Mouse (Mus musculus) liver, embryonic 13.5 days (tissue): Measurements from ENCODE around the gene Nt5c1b. TPM values are rescaled to one million over a fixed set of nuclear protein-coding genes. Genes with fewer than 3 reads are reported as not detected.

Experiments
- ATAC-seq: fragments of 200-750 bp; cut with Nextera tagmentation; 2 replicates; pipeline ENCODE4 v1.8.0; 2017; ENCODE audit warnings: low read depth, mild to moderate bottlenecking, moderate number of reproducible peaks, moderate library complexity
- DNase-seq: peaks from one replicate; pipeline ENCODE4 v3.0.0; 2022
- H3K27ac ChIP-seq: fragments of 300-500 bp; sonication (generic); 2 replicates; pipeline ENCODE4 v1.5.1; 2015; ENCODE audit warnings: moderate library complexity, mild to moderate bottlenecking, inconsistent platforms
- H3K27me3 ChIP-seq: fragments of 300-500 bp; sonication (generic); 2 replicates; pipeline ENCODE4 v1.6.1; 2015; ENCODE audit warnings: mild to moderate bottlenecking, inconsistent platforms
- H3K36me3 ChIP-seq: fragments of 300-500 bp; sonication (generic); 2 replicates; pipeline ENCODE4 v1.6.1; 2015; ENCODE audit warnings: mild to moderate bottlenecking, inconsistent platforms
- H3K4me1 ChIP-seq: fragments of 300-500 bp; sonication (generic); replicated peaks from 2 replicates; pipeline ENCODE4 v1.6.1; 2015; ENCODE audit warnings: inconsistent platforms
- H3K4me2 ChIP-seq: fragments of 300-500 bp; sonication (generic); 2 replicates; pipeline ENCODE4 v1.6.1; 2015; ENCODE audit warnings: inconsistent platforms, mild to moderate bottlenecking, moderate library complexity
- H3K4me3 ChIP-seq: fragments of 300-500 bp; sonication (generic); replicated peaks from 2 replicates; pipeline ENCODE4 v1.5.1; 2015; ENCODE audit warnings: mild to moderate bottlenecking, inconsistent platforms
- H3K9ac ChIP-seq: fragments of 300-500 bp; sonication (generic); 2 replicates; pipeline ENCODE4 v1.6.1; 2015; ENCODE audit warnings: mild to moderate bottlenecking, inconsistent platforms
- H3K9me3 ChIP-seq: fragments of 300-500 bp; sonication (generic); replicated peaks from 2 replicates; pipeline ENCODE4 v1.6.1; 2016; ENCODE audit warnings: inconsistent platforms
- WGBS: fragments of 180-500 bp; shearing (Covaris S2); methylation state at CpG from one replicate; pipeline ENCODE4 v1.1.7; 2015; ENCODE audit not compliant: insufficient replicate concordance; 5-methylcytosine and 5-hydroxymethylcytosine counted together
- polyA plus RNA-seq: library from polyadenylated mRNA; unstranded; fragments of >200 nt; fragmentation: Nextera tagmentation; extraction: Ambion mirVana; gene quantifications from 2 replicates; pipeline ENCODE4 v1.2.1, GENCODE M21; 2015

Nt5c1b gene
- polyA plus RNA-seq, 1 experiment from 2014 or later = not detected

GRCm38 (mm10) chr12:10422347-10422746 is 52.6 kb downstream of the Nt5c1b start:
- Histone ChIP-seq H3K9me3 (no peaks in the 10 kb centered on the region), H3K4me3 (no peak overlapping the region), H3K4me1 (no peaks in the 10 kb centered on the region), H3K36me3 (no peaks in the 10 kb centered on the region), H3K27me3 (no peaks in the 10 kb centered on the region), H3K4me2 (no peak overlapping the region), H3K27ac (no peak overlapping the region), H3K9ac (no peak overlapping the region)
- WGBS = 59% methylated on average over 3 of the region's 3 CpGs
- ATAC-seq = no peak
- DNase-seq = no peak

DNA sequence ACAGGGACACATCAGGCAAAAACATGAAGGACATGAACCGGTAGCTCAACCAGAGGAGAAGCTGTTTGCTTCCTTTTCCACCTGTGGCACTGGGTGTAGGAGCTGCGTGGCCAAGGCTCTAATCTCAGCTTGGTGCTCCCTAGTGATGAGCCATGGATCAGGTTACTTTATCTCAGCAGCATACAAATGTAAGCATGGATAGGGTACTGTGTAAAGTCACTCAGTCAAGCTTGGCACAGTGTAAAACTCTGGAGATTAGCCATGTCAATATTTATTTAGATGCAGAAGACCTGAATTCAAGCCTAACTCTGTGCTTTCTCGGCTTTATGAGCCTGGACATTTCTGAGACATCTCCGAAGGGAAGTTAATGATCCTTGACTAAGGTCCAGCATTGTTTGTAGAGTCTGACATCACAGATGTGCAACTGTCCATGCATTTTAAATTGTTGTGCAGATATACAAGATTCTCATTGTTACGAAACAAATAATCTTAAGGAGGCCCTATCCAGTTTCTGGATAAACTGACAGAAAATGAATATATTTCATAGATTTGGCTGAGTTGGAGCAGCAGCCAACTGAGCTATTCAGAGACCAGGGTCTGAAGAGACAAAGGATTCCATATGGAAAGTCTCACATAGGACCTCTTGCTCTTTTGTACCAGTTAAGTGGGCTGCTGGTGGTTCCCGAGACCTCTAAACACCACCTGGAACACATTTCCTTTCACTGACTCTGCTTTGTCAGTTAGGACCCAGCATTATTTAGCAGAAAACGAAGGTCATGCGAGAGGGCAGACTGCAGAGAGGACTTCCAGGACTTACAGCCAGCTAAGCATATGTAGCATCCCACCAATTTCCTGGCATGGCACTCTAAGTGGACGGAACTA is 56.5 kb downstream of the Nt5c1b start:
- H3K4me2 ChIP-seq = no peak overlapping the region
- no peak overlapping the region for H3K4me3 ChIP-seq
- no peak overlapping the region for H3K9ac ChIP-seq
- no peaks in the 10 kb centered on the region for H3K36me3 ChIP-seq
- H3K4me1 ChIP-seq = no peaks in the 10 kb centered on the region
- ATAC-seq (no peak), DNase-seq (no peak)
- 61% methylated on average over 9 of the region's 9 CpGs for WGBS
- no peak overlapping the region for H3K27ac ChIP-seq
- no peaks in the 10 kb centered on the region for H3K27me3 ChIP-seq
- H3K9me3 ChIP-seq = no peaks in the 10 kb centered on the region

GRCm38 (mm10) chr12:10430999-10431398 is 61.2 kb downstream of the Nt5c1b start:
- 73% methylated on average over 1 of the region's 1 CpGs for WGBS
- ATAC-seq (no peak), DNase-seq (no peak)
- Histone ChIP-seq H3K9ac (no peak overlapping the region), H3K4me1 (no peaks in the 10 kb centered on the region), H3K27ac (no peak overlapping the region), H3K27me3 (no peaks in the 10 kb centered on the region), H3K9me3 (no peaks in the 10 kb centered on the region), H3K4me2 (no peak overlapping the region), H3K4me3 (no peak overlapping the region), H3K36me3 (no peaks in the 10 kb centered on the region)

DNA sequence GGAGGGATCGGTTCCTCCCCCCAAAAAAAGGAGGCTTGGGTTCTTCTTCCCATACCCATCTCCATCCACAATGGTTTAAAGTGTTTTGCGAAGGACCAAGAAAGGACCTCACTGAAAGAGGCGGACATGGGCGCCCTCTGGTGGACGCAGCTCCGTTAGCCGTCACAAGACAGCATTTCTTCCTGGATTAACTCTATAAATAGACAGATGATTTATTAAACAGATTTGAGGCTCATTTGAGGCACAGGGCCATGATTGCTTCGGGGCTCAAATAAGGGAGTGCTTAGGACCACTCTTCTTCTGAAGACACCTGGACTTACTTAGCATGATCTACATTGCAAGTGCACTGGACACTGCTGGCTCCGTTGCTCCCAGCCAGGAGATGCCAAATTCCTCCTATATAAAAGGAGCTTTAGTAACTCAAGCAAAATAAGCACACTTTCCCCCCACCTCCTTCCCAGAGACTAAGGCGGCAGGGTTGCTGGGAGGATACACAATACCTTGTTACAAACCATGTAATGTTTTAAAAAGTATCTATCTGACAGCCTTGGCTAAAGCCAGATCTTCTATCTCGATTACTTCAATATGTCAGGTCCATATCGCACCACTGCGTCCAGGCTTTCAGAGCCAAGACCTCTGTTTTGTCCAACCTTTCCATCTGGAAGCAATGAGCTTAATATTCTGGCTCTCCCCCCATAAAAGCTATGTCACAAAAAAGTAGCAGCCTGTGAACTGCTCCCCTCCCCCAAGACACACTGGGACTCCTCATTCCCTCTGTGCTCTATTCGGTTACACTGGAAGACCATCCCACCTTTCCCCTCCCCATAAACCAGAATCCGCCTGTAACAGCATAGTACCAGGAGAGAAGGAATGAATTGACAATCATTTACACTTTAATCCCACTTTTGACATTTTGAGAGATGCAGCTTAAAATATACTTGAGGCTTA is 68.6 kb downstream of the Nt5c1b start:
- H3K9me3 ChIP-seq = no peaks in the 10 kb centered on the region
- H3K4me3 ChIP-seq = no peak overlapping the region
- no peaks in the 10 kb centered on the region for H3K36me3 ChIP-seq
- DNase-seq (peak; percentile 16), ATAC-seq (no peak)
- no peaks in the 10 kb centered on the region for H3K4me1 ChIP-seq
- WGBS = 25% methylated on average over 15 of the region's 15 CpGs
- H3K27ac ChIP-seq = no peak overlapping the region
- H3K9ac ChIP-seq = no peak overlapping the region
- no peak overlapping the region for H3K4me2 ChIP-seq
- H3K27me3 ChIP-seq = no peaks in the 10 kb centered on the region

Other genes with a start within 250 kb of the Nt5c1b start
- gene Rdh14, start 20.8 kb downstream of the Nt5c1b start, polyA plus RNA-seq = 13.3 and 14.8 TPM in 2 replicates